Mouse (Mus musculus): ENCODE results near the gene Vstm2a. TPM values are rescaled to one million over a fixed set of nuclear protein-coding genes. Genes with fewer than 3 reads are reported as not detected.

Gene Vstm2a
- polyA plus RNA-seq, 1 experiment from 2014 or later: 0.37 TPM

- Histone ChIP-seq H3K9me3 (ENCODE audit: control insufficient read depth, low read length) (no peaks in the 10 kb centered on the region), H3K27ac (replicated peaks; ENCODE audit: low read depth, low read length) (no peak overlapping the region)
- WGBS: 84% methylated on average over 1 of the region's 1 CpGs
Measured at GRCm38 (mm10) chr11:16296521-16296920, 39.0 kb downstream of the Vstm2a start.

DNA sequence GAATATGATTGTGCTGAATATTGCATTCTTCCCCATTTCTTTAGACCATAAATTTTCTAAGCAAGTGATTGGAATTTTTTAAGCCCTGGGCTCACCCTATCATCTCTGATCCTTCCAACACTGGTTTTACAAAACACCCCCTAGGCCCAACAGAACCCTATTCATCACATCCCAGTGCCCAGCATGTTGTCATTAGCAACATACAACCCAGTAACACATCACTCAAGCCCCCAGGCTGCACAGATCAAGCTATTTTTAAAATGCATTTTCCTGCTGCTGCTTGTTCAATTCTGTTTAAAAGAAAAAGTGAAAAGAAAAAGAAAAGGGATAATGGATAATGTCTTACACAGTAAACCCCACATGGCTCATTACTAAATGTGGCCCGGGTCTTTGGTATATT is 42.0 kb downstream of the Vstm2a start:
- H3K4me3 ChIP-seq (ENCODE audit: low read depth, low read length): no peak overlapping the region
- H3K9ac ChIP-seq (ENCODE audit: low read length): no peak overlapping the region
- H3K27me3 ChIP-seq (ENCODE audit: control insufficient read depth, insufficient read depth, low read length): no peaks in the 10 kb centered on the region
- H3K36me3 ChIP-seq (ENCODE audit: control insufficient read depth, insufficient read depth, low read length): no peaks in the 10 kb centered on the region
- H3K27ac ChIP-seq (replicated peaks; ENCODE audit: low read depth, low read length): no peak overlapping the region
- no peak overlapping the region for H3K4me2 ChIP-seq (ENCODE audit: low read depth, severe bottlenecking)
- no peaks in the 10 kb centered on the region for H3K4me1 ChIP-seq (ENCODE audit: control insufficient read depth, insufficient read depth, low read length)
- ATAC-seq (ENCODE audit: insufficient number of reproducible peaks, low FRiP score, low TSS enrichment, low read depth) (no peak), DNase-seq (ENCODE audit: low spot score) (no peak)
- WGBS: 69% methylated on average over 1 of the region's 1 CpGs
- no peaks in the 10 kb centered on the region for H3K9me3 ChIP-seq (ENCODE audit: control insufficient read depth, low read length)

More at GRCm38 (mm10) chr11:16296521-16296920, 39.0 kb downstream of the Vstm2a start:
- ATAC-seq (ENCODE audit: insufficient number of reproducible peaks, low FRiP score, low TSS enrichment, low read depth) (no peak), DNase-seq (ENCODE audit: low spot score) (no peak)
- H3K27me3 ChIP-seq (ENCODE audit: control insufficient read depth, insufficient read depth, low read length): no peaks in the 10 kb centered on the region
- no peak overlapping the region for H3K9ac ChIP-seq (ENCODE audit: low read length)
- H3K36me3 ChIP-seq (ENCODE audit: control insufficient read depth, insufficient read depth, low read length): no peaks in the 10 kb centered on the region
- no peaks in the 10 kb centered on the region for H3K4me1 ChIP-seq (ENCODE audit: control insufficient read depth, insufficient read depth, low read length)
- H3K4me3 ChIP-seq (ENCODE audit: low read depth, low read length): no peak overlapping the region
- no peak overlapping the region for H3K4me2 ChIP-seq (ENCODE audit: low read depth, severe bottlenecking)

- H3K4me3 ChIP-seq (ENCODE audit: low read depth, low read length): no peak overlapping the region
- DNase-seq (ENCODE audit: low spot score) (no peak), ATAC-seq (ENCODE audit: insufficient number of reproducible peaks, low FRiP score, low TSS enrichment, low read depth) (no peak)
- no peaks in the 10 kb centered on the region for H3K9me3 ChIP-seq (ENCODE audit: control insufficient read depth, low read length)
- no peaks in the 10 kb centered on the region for H3K27me3 ChIP-seq (ENCODE audit: control insufficient read depth, insufficient read depth, low read length)
- H3K4me1 ChIP-seq (ENCODE audit: control insufficient read depth, insufficient read depth, low read length): no peaks in the 10 kb centered on the region
- no peak overlapping the region for H3K9ac ChIP-seq (ENCODE audit: low read length)
- no peak overlapping the region for H3K27ac ChIP-seq (replicated peaks; ENCODE audit: low read depth, low read length)
- WGBS: 25% methylated on average over 1 of the region's 1 CpGs
- no peaks in the 10 kb centered on the region for H3K36me3 ChIP-seq (ENCODE audit: control insufficient read depth, insufficient read depth, low read length)
- no peak overlapping the region for H3K4me2 ChIP-seq (ENCODE audit: low read depth, severe bottlenecking)
Measured at GRCm38 (mm10) chr11:16299960-16300359, 42.4 kb downstream of the Vstm2a start.

GRCm38 (mm10) chr11:16300709-16301108 is 43.2 kb downstream of the Vstm2a start:
- WGBS: 93% methylated on average over 2 of the region's 2 CpGs
- H3K27ac ChIP-seq (replicated peaks; ENCODE audit: low read depth, low read length): no peak overlapping the region
- H3K4me2 ChIP-seq (ENCODE audit: low read depth, severe bottlenecking): no peak overlapping the region
- H3K4me3 ChIP-seq (ENCODE audit: low read depth, low read length): no peak overlapping the region
- no peak for DNase-seq (ENCODE audit: low spot score)
- H3K9me3 ChIP-seq (ENCODE audit: control insufficient read depth, low read length): no peaks in the 10 kb centered on the region
- no peak for ATAC-seq (ENCODE audit: insufficient number of reproducible peaks, low FRiP score, low TSS enrichment, low read depth)
- H3K9ac ChIP-seq (ENCODE audit: low read length): no peak overlapping the region
- no peaks in the 10 kb centered on the region for H3K36me3 ChIP-seq (ENCODE audit: control insufficient read depth, insufficient read depth, low read length)
- H3K4me1 ChIP-seq (ENCODE audit: control insufficient read depth, insufficient read depth, low read length): no peaks in the 10 kb centered on the region
- H3K27me3 ChIP-seq (ENCODE audit: control insufficient read depth, insufficient read depth, low read length): no peaks in the 10 kb centered on the region

DNA sequence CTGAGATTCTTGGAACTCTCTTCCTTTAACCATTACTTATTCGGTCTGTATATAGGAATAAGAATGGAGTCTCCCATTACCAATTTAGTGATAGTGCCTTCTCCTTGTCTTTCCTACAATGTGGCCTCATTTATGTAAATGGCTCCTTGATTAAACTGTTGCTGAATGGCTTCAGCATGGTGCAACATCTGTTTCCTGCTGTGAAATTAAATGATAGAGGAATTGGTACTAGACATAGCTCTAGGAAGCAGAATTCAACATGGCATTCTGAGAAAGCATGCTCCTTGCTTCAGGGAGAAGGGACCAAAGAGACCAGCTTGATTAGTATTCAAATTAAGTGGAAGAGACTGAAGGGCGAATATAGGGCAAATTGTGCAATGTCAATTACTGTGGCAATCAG is 57.6 kb downstream of the Vstm2a start:
- DNase-seq (ENCODE audit: low spot score): no peak
- 86% methylated on average over 2 of the region's 2 CpGs for WGBS
- H3K36me3 ChIP-seq (ENCODE audit: control insufficient read depth, insufficient read depth, low read length): no peaks in the 10 kb centered on the region
- no peak overlapping the region for H3K9ac ChIP-seq (ENCODE audit: low read length)
- no peak overlapping the region for H3K27ac ChIP-seq (replicated peaks; ENCODE audit: low read depth, low read length)
- no peak for ATAC-seq (ENCODE audit: insufficient number of reproducible peaks, low FRiP score, low TSS enrichment, low read depth)
- H3K4me3 ChIP-seq (ENCODE audit: low read depth, low read length): no peak overlapping the region
- no peaks in the 10 kb centered on the region for H3K27me3 ChIP-seq (ENCODE audit: control insufficient read depth, insufficient read depth, low read length)
- no peaks in the 10 kb centered on the region for H3K4me1 ChIP-seq (ENCODE audit: control insufficient read depth, insufficient read depth, low read length)
- H3K4me2 ChIP-seq (ENCODE audit: low read depth, severe bottlenecking): no peak overlapping the region
- no peaks in the 10 kb centered on the region for H3K9me3 ChIP-seq (ENCODE audit: control insufficient read depth, low read length)

- DNase-seq (ENCODE audit: low spot score) (no peak), ATAC-seq (ENCODE audit: insufficient number of reproducible peaks, low FRiP score, low TSS enrichment, low read depth) (no peak)
- H3K9me3 ChIP-seq (ENCODE audit: control insufficient read depth, low read length): no peaks in the 10 kb centered on the region
- no peak overlapping the region for H3K4me3 ChIP-seq (ENCODE audit: low read depth, low read length)
- 51% methylated on average over 3 of the region's 3 CpGs for WGBS
- H3K4me1 ChIP-seq (ENCODE audit: control insufficient read depth, insufficient read depth, low read length): no peaks in the 10 kb centered on the region
- no peak overlapping the region for H3K9ac ChIP-seq (ENCODE audit: low read length)
- H3K4me2 ChIP-seq (ENCODE audit: low read depth, severe bottlenecking): no peak overlapping the region
- H3K27me3 ChIP-seq (ENCODE audit: control insufficient read depth, insufficient read depth, low read length): no peaks in the 10 kb centered on the region
- no peak overlapping the region for H3K27ac ChIP-seq (replicated peaks; ENCODE audit: low read depth, low read length)
- no peaks in the 10 kb centered on the region for H3K36me3 ChIP-seq (ENCODE audit: control insufficient read depth, insufficient read depth, low read length)
Measured at GRCm38 (mm10) chr11:16345179-16345578, 87.7 kb downstream of the Vstm2a start.

GRCm38 (mm10) chr11:16345676-16346075 is 88.2 kb downstream of the Vstm2a start:
- no peak overlapping the region for H3K9ac ChIP-seq (ENCODE audit: low read length)
- WGBS: 81% methylated on average over 3 of the region's 3 CpGs
- H3K27me3 ChIP-seq (ENCODE audit: control insufficient read depth, insufficient read depth, low read length): no peaks in the 10 kb centered on the region
- no peak overlapping the region for H3K4me2 ChIP-seq (ENCODE audit: low read depth, severe bottlenecking)
- no peaks in the 10 kb centered on the region for H3K4me1 ChIP-seq (ENCODE audit: control insufficient read depth, insufficient read depth, low read length)
- H3K36me3 ChIP-seq (ENCODE audit: control insufficient read depth, insufficient read depth, low read length): no peaks in the 10 kb centered on the region
- DNase-seq (ENCODE audit: low spot score) (no peak), ATAC-seq (ENCODE audit: insufficient number of reproducible peaks, low FRiP score, low TSS enrichment, low read depth) (no peak)
- no peaks in the 10 kb centered on the region for H3K9me3 ChIP-seq (ENCODE audit: control insufficient read depth, low read length)
- no peak overlapping the region for H3K4me3 ChIP-seq (ENCODE audit: low read depth, low read length)
- no peak overlapping the region for H3K27ac ChIP-seq (replicated peaks; ENCODE audit: low read depth, low read length)

DNA sequence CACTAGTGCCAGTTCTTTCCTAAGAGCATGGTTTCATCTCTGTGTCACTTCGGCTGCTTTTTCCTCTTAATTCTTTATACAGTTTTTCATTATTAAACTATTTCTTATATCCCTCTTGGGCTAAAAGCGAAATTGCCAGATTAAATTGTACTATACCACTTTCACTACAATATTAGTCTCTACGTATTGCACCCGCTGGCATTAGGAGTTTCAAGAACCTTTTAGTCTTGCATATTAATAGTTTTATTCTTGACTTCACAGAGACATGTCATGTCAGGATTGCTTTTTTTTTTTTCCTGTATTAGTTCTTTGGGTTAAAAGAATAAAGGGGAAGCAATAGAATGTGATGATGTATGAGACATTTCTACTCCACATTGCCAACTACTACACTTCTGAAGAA is 94.4 kb downstream of the Vstm2a start:
- ATAC-seq (ENCODE audit: insufficient number of reproducible peaks, low FRiP score, low TSS enrichment, low read depth): no peak

GRCm38 (mm10) chr11:16354356-16354755 is 96.8 kb downstream of the Vstm2a start:
- no peaks in the 10 kb centered on the region for H3K4me1 ChIP-seq (ENCODE audit: control insufficient read depth, insufficient read depth, low read length)
- no peak overlapping the region for H3K27ac ChIP-seq (replicated peaks; ENCODE audit: low read depth, low read length)
- no peaks in the 10 kb centered on the region for H3K36me3 ChIP-seq (ENCODE audit: control insufficient read depth, insufficient read depth, low read length)
- H3K9ac ChIP-seq (ENCODE audit: low read length): no peak overlapping the region
- H3K4me2 ChIP-seq (ENCODE audit: low read depth, severe bottlenecking): no peak overlapping the region
- H3K27me3 ChIP-seq (ENCODE audit: control insufficient read depth, insufficient read depth, low read length): no peaks in the 10 kb centered on the region
- H3K9me3 ChIP-seq (ENCODE audit: control insufficient read depth, low read length): no peaks in the 10 kb centered on the region
- no peak for ATAC-seq (ENCODE audit: insufficient number of reproducible peaks, low FRiP score, low TSS enrichment, low read depth)
- no peak overlapping the region for H3K4me3 ChIP-seq (ENCODE audit: low read depth, low read length)
- no peak for DNase-seq (ENCODE audit: low spot score)

More for the DNA sequence above, 94.4 kb downstream of the Vstm2a start:
- H3K36me3 ChIP-seq (ENCODE audit: control insufficient read depth, insufficient read depth, low read length): no peaks in the 10 kb centered on the region
- H3K4me2 ChIP-seq (ENCODE audit: low read depth, severe bottlenecking): no peak overlapping the region
- DNase-seq (ENCODE audit: low spot score): no peak
- H3K9me3 ChIP-seq (ENCODE audit: control insufficient read depth, low read length): no peaks in the 10 kb centered on the region
- WGBS: 84% methylated on average over 4 of the region's 4 CpGs
- H3K4me3 ChIP-seq (ENCODE audit: low read depth, low read length): no peak overlapping the region
- H3K27me3 ChIP-seq (ENCODE audit: control insufficient read depth, insufficient read depth, low read length): no peaks in the 10 kb centered on the region
- no peaks in the 10 kb centered on the region for H3K4me1 ChIP-seq (ENCODE audit: control insufficient read depth, insufficient read depth, low read length)
- H3K27ac ChIP-seq (replicated peaks; ENCODE audit: low read depth, low read length): no peak overlapping the region
- no peak overlapping the region for H3K9ac ChIP-seq (ENCODE audit: low read length)
